Mouse (Mus musculus) heart, adult 9 months (tissue): ENCODE measurements around the gene Ube2t.

Experiments
- DNase-seq, 2 experiments: peaks; one replicate each; pipeline ENCODE4 v3.0.0; 2022; ENCODE audit warnings: low spot score in 2 of 2

Ube2t gene

DNA sequence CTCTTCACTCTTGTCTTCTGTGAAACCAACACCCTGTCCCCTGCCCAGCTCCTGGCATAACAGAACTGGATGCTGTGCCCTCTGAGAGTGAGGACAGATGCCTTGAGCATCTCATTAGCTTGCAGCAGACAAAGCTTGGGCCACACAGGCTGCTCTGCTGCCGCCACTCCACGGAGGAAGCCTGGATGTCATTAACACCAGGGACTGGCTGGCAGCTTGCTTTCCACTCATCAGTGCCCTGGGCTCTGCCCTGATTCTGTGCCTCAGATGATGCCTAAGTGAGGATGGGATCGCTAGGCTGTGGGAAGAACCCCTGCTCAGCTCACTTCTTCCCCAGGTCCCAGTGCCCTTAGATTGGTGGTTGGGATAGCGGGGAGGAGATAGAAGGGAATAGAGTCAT is 33.1 kb downstream of the Ube2t start:
- no peak for DNase-seq

DNA sequence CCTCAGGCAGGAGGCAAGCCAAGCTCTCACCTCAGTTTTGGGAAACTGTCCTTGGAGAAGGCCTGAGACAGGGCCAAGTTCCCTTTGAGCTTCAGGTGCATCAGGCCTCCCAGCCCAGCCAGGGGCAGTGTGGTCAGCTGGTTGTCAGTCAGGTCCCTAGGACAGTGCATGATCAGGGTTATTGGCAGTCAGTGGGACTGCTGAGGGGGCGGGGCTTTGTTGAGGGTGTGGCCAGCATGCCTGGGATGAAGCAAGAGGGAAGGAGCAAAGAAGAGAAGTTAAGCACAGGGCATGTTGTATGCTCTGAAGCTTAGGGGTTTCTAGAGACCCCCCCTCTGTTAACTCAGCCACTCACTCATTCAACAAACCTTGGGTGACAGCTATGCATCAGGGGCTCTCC is 33.6 kb downstream of the Ube2t start:
- DNase-seq, result no peak

DNA sequence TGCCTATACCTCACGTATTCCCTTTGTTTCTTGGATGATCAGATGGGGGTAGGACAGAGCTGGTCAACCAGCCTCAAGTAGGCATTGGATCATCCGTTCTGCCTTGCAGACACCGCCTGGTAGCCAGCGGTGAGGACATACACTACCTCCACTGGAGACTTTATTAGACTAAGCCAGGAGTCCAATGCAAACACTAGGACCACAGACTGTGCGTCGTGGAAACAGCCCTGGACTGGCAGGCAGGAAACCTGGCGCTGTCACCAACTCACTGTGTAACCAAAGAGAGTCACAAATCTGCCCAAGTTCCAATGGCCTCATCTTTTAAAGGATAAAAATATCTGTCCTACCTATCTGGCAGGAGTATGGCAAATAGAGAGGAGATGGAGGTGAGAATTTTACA is 34.1 kb downstream of the Ube2t start:
- no peak for DNase-seq

DNA sequence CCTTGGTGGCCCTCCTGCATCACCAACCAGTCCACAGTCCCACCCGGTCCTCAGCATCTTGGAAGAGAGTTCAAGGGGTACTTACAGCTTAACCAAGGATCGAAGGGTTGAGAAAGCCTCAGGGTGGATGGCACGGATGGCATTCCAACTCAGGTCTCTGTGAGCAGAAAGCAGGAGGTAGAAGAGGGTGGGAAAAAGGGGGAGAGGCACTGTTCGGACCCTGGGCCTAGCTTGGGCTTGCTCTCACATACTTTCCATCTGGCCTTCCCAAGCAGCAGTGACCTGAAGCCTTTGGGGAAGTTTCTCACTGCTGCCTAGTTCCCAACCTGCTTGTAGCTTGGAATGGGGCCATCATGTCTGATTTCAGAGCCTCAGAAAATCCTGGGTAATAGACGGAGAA is 35.2 kb downstream of the Ube2t start:
- DNase-seq, result no peak

DNA sequence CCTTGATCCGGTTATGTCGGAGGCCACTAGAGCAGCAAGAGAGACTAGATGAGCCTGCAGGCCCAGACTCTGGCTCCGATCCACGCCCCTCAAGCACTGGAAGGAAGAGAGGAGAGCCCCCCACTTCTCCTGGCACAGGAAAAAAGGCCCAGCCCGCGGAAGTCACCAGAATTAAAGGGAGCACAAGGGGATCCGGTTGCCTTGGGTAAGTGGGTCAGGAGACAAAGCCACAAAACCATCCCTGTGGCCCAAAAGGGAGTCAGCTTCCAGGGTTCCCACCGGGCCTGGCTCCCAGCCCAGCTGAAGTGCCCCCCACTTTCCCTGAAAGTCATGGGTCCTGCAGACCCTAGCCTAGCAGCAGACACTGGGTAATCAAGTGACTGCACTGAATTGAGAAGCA is 35.9 kb downstream of the Ube2t start:
- no peak for DNase-seq

DNA sequence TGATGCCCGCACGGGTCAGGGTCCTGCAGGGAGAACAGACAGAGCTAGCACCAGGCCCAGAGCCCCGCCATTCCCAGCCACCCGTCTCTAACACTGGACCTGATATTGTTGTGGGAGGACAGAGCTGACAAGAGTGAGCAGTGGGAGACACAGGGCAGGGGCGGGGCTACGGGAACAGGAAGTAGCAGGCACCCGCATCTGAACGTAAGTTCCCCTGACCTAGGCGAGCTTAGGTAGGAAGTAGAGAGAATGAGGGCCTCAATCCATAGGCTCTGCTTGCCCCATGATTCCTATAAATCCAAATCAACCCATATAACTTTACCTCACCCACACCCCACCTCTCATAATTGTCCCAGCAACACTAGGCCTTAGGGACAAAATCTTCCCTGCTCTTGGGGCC is 38.2 kb downstream of the Ube2t start:
- DNase-seq, result no peak

DNA sequence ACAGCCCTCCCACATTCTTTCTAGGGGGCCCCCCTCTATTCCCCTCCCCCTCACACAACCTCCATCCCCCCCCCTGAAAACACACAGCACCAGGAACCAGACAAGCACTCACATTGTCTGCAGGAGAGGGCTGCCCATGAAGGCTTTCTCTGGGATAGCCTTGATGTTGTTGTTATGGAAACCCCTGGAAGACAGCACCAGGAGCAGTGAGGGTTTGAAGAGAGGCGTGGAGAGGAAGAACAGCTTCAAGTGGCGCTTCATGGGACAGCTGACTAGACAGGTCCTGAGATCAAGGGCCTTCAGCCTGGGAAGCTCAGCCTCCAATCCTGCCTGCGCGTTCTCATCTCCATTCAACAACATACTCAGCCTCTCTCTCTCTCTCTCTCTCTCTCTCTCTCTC is 41.0 kb downstream of the Ube2t start:
- no peak for DNase-seq

DNA sequence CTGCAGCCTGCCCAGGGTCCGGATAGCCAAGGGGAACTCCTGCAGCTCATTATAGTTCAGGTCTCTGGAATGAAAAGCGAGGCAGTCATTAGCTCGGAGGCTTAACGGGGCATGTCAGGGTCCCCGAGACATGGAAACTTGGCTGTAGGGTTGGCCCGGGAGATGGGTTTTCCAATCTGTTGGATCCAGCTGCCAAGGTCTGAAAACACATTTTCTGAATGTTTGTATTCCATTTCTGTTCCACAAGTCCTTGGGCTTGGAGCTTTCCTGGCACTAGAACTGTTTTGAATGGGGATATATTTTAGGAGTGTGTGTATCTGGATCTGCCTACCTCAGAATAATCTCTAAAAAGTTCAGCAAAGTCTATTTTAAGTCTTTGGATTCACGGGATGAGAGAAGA is 43.3 kb downstream of the Ube2t start:
- DNase-seq, result peak; percentile 31 to 48

DNA sequence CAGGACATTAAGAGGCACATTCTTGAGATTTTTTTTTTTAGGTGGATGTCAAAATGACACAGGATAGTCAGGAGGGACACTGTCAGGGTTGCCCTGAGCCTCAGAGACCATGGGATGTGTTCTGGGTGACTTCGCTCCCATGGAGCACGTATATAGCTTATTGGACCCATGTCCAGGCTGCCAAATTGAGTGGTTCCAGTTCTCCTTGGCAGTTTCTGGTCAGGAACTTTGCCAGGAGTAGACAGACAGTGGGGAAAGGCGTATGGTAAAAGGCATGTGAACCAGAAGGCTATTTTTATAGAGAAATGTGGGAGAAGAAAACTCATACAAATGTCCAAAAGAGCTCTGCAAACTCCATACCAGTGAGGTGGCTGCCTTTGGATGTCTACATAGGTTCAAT is 47.5 kb downstream of the Ube2t start:
- no peak for DNase-seq

DNA sequence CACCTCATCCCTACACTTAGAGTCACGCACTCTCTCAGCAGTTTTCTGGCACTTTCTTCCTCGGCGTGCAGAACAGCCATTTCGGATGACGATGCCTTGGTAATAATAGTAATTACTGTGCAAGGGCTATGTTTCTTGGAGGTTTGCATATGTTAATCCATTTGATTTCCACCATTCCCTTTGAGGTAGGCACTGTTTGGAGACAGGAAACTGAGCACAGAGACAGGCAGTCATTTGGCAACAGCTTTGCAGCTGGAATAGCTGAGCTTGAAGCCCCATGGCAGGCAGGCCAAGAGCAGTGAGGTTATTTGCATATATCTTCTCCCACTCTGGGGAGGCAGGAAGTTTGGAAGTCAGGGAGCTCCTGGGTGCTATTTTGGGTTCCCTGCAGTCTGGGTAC is 49.5 kb downstream of the Ube2t start:
- DNase-seq, result no peak

DNA sequence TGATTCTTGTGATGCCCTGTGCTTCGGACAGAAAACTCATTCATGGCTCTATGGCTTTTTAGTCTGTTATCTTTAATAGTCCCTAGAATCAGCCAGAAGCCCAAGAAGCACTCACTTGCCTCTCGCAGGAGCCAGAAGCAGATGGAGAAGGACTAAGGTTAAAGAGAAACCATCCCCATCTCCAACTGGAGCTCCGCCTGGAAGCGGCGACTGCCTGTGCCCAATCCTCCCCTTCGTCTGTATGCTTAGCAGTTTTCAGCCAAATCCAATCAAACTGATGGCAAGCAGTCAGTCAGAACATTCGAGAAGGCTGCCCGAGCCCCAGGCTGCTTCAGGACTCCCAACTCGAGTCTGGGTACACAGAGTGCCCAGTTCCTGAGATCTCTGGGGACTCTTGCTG is 50.1 kb downstream of the Ube2t start:
- DNase-seq, result no peak

DNA sequence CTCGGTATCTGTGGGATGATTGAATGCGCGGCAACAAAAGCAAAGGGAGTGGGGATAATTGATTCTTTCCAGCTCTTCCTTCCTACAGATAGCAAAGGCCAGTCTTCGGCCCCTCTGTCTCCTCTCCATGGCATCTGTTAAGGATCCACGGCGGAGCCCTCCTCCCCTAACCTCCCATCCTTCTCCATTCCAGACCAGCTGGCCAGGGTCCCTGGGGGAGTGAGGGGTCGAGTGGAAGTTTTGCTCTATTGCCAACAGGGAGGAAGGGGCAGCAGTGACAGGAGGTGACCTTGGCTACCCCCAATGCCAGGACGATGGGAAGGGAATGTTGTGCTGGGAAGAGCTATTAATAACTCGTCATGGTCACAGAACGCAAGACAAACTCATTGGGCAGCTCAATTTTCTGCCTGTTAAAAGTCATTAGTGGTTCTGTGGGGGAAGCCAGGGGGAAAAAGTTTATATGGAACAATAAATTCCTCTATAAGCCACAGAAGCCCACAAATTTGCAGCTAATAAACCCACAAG is 52.6 kb downstream of the Ube2t start:
- DNase-seq, result no peak

DNA sequence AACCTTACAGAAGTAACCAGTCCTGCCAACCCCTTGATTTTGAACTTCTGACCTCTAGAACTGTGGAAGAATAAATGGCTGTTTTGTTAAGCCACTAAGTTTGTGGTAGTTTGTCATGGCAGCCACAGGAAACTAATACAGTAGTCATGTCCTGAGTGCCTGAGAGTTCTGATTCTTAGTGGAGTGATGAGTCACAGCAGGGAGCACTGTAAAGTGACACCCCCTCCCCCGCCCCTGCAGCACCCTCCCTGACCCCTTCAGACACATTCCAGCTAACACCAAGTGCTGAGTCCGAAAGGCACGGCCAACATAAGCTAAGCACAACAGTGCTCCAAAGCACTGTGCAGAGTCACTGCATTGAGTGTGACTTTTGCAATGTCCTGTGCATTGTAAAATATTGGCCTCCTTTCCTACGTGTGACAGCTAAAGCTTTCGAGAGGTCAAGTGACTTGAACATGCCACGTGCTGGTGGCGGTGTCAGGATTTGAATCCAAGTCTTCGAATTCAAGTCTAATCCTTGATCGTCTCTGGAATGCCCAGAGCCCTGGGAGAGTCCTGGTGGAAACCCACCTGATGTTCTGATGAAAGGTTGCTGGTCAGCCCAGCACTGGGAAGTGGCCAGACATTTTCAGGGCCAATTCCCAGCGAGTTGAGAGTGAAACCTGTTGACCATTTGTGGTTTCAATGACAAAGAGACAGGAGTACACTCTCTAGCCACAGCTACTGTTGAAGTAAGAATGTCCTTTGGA is 54.7 kb downstream of the Ube2t start:
- DNase-seq, result no peak

DNA sequence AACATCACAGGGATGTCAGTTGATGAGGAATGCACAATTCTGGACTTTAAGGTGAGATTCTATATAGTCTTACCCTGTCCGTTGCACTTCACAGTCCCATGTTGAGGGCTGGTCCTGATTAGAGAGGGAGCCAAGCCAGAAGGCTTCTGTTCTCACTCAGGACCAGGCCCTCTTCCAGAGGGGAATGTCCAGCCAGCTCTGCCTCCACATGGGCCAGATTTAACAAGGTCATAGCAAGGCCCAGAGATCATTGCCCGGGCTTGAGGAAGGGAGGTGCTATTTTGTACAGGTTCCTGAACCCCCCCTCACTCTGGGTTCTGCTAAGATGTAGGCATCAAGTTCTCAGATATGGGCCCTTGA is 55.3 kb downstream of the Ube2t start:
- DNase-seq, result peak; percentile 57 to 68

DNA sequence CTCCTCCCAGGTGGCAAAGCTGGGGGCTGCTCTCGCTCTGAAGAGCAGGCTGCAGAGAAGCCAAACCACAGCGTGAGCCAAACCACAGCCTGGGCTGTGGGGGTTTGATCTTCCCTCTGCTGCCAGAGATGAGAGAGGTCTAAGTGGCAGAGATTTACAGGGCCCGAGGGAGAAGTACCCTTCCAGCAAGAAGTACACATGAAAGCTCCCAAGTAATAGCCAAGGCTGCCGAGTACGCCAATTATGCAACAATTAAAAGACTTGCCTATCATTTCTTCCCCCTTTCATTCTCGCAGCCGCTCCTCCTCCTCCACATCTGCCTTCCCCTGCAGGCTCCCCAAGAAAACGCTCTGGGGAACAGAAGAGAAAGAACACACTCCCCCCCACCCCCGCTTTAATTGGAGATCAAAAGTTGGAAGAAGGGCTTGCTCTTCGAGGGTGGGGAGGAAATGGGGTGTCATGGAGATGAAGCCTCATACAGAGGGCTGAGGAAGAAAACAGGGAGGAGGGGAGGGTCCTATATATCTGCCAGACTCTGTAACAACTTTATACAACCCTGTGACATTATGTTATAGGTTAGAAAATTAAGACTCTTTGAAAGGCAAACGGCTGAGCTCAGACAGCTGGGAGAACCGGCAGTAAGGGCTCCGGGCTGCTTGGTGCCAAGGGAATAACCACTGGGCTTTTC is 56.9 kb downstream of the Ube2t start:
- DNase-seq, result no peak

DNA sequence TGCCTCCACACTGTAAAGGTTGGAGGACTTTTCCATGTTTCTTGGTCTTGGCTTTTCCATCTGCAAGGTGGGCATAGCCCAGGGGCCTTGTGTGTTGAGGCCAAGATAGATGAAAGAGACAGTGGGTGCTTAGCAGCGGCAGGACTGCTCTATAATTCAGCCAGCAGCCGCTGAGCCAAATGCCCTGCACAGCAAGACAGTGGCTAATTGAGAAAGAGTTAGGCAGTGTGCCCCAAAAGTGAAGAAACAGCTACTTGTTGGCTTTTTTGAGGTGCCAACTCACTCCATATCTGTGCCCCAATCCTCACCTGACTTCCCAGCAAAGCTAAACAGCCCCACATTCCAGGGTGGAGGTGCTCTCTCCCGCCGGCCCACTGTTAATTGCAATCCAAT is 57.4 kb downstream of the Ube2t start:
- no peak for DNase-seq

DNA sequence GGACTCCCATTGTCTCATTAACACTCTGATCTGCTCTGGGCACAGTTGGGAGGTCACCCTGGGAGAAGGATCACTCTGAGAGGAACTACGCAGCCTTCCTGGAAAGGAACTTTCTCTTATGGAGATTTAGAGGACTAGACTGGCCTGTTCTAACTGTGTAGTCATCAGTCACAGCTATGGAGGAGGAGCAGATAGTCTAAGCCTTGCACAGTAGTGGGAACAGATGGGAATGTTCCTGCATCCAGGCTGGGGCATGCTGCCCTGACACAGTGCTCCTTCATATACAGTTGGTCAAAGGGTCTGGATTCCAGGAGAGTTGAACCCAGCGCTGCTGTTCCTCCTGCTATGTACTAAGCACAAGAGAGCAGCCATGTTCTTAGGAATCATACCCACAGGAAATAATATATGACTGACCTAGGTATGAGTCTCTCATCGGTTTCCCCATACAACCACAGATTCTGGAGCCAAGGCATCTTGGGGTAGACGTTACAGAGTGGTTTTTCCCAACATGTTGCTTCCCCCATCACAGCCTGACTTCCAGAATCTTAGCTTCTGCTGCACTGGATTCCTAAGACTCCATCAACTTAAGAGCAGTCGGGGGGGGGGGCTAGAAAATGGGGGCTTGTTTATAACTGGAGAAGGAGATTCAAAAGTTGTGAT is 58.0 kb downstream of the Ube2t start:
- no peak for DNase-seq

DNA sequence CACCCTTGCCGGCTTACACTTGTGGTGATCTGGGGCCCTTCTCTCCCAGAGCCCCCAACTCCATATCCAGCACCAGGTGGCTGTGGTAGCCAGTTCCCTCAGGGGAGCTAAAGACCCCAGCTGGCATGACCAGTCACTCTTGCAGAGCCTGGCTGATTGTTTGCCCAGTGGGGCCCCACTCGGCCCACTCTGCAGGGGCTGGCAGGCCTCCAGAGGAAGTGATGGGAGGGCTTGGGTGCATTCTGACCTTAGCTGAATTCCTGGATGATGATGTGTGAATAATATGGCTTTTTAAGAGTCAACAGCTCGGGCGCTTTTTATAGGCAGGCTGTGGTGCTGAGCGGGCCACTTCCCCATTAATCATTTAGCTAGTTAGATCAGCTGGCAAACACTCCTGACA is 58.6 kb downstream of the Ube2t start:
- no peak for DNase-seq

DNA sequence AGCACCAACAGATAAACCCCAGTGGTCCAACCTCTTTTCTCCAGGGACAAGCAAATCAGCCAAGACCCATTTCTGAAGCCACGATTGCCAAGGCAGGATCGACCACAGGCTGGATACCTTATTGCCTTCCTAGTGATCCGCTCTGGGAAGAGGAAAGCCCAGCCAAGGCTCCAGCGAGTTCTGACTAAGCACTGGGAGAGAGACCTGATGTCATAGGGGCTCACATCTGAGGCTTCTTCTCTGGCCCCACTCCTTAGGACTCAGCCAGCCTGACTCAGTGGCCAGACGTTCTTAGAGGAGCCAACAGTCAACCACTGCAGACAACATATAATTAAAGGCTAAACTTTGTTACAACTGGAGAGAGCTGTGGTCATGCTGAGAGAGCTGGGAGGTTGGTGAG is 59.6 kb downstream of the Ube2t start:
- no peak for DNase-seq

DNA sequence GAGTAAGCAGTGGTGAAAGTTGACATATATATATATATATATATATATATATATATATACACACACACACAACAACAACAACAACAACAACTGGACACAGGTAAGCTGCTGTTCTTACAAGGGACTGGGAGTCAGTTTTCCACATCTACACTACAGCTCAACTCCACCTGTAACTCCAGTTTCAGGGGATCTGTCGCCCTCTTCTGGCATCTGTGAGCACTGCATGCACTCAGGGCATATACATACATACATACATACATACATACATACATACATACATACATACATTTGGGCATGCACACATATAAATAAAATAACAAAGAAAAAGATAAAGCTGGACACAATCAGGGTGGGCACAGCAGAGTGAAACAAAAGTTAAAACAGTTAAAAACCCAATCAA is 61.2 kb downstream of the Ube2t start:
- no peak for DNase-seq
